Mouse (Mus musculus): ENCODE measurements around the gene Ndufa8.

DNA sequence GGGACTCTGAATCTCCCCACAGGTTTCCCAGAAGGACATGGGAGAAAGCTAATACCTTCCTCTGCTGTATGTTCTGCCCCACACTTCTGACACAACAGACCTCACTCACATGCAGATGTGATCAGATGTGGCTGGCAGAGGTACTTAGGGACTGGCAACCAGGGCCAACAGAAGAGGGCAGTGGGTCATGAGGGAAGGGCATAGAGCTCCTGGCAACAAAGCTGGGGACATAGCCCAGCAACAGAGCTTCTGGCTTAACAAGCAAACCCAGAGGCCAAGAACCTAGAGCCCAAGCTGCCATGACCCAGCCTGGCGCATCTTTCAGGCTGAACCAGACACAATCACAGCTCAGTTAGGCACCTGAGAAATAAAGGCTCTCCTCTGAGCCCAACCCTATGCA, 35.8 kb upstream of the Ndufa8 start:
- TF ChIP-seq CTCF (IDR thresholded peaks at IDR 0.05; ENCODE audit: insufficient read depth, low read depth, low read length) (no peak), POLR2A (IDR thresholded peaks at IDR 0.05; ENCODE audit: insufficient read depth, low read depth, low read length) (no peak)

Data from olfactory bulb, adult 2 months (tissue).